Mouse (Mus musculus): ENCODE measurements at regions not wholly inside any gene's neighbourhood (a gene's known extent, or its start where the extent isn't known, plus 50 kb on each side); places are given as distances from the start of the nearest gene placed in this dataset.

GRCm38 (mm10) chr4:54371418-54371957 is 545.6 kb downstream of the Tmem38b start:
- TF ChIP-seq CTCF (IDR thresholded peaks at IDR 0.05; ENCODE audit: control insufficient read depth, insufficient read depth, insufficient replicate concordance, low read depth, low read length) (no peak), POLR2A (IDR thresholded peaks at IDR 0.05; ENCODE audit: control insufficient read depth, low read depth, low read length) (no peak)
